Mouse (Mus musculus): ENCODE results near the gene Tns3. TPM values are rescaled to one million over a fixed set of nuclear protein-coding genes. Genes with fewer than 3 reads are reported as not detected.
A peak's percentile ranks its signal among the peaks of the same experiment; 100 is the strongest.

Gene Tns3
- total RNA-seq (2021), result 10 to 100 TPM; 24.5 to 31.8 TPM

DNA sequence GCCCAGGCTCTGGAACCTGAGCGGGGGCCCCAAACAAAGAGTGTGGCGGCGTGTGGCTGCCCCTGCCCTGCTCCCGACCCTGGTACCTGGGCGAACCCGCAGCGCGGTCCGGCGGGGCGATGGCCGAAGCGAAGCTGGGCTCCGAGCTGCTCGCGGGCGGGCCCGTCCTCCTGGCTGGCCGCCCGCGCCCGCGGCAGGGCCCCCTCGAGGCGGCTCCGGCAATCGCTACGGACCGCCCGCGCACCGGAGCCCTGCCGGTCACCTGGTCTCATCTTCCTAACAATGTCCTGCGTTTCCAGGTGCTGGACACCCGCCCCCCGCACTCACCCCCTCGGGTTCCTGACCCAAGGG lies at the start of gene Tns3:
Tns3 (minus strand) TSS at position 143 of the 351 bp plus-strand sequence.
- intact Hi-C loops (cut with DNase I), result no loop called here
- DNase-seq (ENCODE audit: extremely low spot score in 1 of 2, low spot score in 2 of 2), result peak in 1 of 2 experiments; percentile 78

- no peak for DNase-seq (ENCODE audit: extremely low spot score in 1 of 2, low spot score in 2 of 2)
Measured at GRCm38 (mm10) chr11:8706246-8707041, 42.1 kb upstream of the Tns3 start.

GRCm38 (mm10) chr11:8705156-8705555 lies 40.8 kb upstream of the Tns3 start:
- intact Hi-C loops (cut with DNase I), result no loop called here
- no peak for DNase-seq (ENCODE audit: extremely low spot score in 1 of 2, low spot score in 2 of 2)

More at GRCm38 (mm10) chr11:8706246-8707041, 42.1 kb upstream of the Tns3 start:
- intact Hi-C loops (cut with DNase I), result no loop called here

DNA sequence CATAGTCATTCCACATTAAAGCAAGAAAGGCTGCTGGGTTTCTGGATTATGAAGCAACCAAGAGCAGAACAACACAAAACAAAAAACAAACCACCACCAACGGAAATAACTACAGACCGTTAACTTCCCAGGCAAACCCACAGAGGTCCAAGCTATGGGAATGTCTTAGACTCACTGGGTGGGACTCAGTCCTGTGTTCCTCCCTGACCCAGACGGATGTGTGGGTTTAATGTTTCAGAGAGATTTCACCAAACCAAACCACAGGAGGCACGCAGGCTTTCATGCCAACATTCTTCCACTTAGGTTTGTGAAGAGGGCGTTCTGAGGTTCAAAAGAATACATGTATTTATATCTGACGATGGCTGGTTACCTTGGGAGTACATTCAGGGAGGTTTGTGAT lies 39.5 kb upstream of the Tns3 start:
- no peak for DNase-seq (ENCODE audit: extremely low spot score in 1 of 2, low spot score in 2 of 2)
- intact Hi-C loops (cut with DNase I), result no loop called here

- intact Hi-C loops (cut with DNase I), result no loop called here
- DNase-seq (ENCODE audit: extremely low spot score in 1 of 2, low spot score in 2 of 2), result no peak
Measured at GRCm38 (mm10) chr11:8702532-8702886, 38.2 kb upstream of the Tns3 start.

- intact Hi-C loops (cut with DNase I), result no loop called here
- no peak for DNase-seq (ENCODE audit: extremely low spot score in 1 of 2, low spot score in 2 of 2)
Measured at GRCm38 (mm10) chr11:8701845-8702531, 37.7 kb upstream of the Tns3 start.

- DNase-seq (ENCODE audit: extremely low spot score in 1 of 2, low spot score in 2 of 2), result no peak
- intact Hi-C loops (cut with DNase I), result no loop called here
Measured at GRCm38 (mm10) chr11:8701400-8701799, 37.1 kb upstream of the Tns3 start.

DNA sequence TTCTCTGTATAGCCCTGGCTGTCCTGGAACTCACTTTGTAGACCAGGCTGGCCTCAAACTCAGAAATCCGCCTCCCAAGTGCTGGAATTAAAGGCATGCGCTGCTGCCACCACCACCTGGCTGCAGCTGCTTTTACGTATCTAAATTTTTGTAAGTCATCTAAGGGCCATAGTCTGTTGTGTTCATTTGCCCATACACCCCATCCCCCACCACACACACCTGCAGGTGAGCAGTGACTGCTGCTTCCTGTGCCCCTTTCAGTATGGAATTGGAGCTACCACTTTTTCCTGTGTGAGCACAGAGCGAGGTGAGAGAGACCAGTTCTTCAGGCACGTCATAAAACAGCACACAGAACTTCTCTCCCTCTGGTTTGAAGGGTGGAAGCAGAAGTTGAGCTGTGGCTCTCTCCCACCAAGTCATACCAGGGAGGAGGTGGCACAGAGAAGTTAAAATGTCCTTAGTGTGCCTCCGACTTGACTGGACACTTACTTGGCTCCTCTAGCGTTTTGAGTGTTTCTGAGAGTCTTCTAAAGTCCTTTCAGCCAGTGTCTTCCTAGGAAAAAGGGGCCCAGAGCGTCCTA lies 36.4 kb upstream of the Tns3 start:
- no peak for DNase-seq (ENCODE audit: extremely low spot score in 1 of 2, low spot score in 2 of 2)
- intact Hi-C loops (cut with DNase I), result no loop called here

DNA sequence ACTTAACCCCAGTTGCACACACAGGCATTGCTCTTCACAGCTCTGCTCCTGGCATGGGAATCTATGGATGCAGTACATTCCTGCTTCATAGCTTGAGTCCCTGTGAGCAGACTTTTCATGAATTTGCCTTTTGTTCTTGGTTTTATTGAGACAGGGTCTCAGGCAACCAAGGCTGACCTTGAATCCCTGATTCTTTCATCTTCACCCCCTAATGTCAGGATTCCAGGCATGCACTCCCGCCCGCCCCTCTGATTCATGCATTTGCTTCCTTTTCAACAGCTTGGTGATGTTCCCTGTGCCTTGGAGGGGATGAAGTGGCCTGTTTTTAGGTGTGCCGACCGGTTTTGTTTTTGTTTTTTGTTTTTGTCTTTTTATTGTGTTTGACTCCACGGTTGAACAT lies 35.4 kb upstream of the Tns3 start:
- DNase-seq (ENCODE audit: extremely low spot score in 1 of 2, low spot score in 2 of 2), result no peak
- intact Hi-C loops (cut with DNase I), result no loop called here

DNA sequence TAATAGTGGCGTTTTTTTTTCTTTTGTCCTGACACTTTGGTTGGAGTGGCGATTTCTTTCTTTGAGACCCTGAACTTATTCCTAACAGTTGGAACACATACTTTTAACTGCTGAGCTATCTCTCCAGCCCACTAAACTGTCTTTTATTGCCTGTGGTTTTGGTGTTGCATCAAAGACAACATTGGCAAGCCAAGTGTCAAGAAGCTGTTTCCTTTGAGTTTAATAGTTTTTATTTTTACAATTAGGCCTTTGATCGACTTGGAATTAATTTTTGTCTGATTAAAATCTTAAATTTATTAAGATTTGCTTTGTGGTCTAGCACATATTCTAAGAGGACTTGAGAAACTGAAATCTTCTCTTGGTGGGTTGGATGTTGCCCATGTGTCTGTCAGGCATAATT lies 33.3 kb upstream of the Tns3 start:
- no peak for DNase-seq (ENCODE audit: extremely low spot score in 1 of 2, low spot score in 2 of 2)
- intact Hi-C loops (cut with DNase I), result no loop called here

GRCm38 (mm10) chr11:8694096-8694495 lies 29.8 kb upstream of the Tns3 start:
- no peak for DNase-seq (ENCODE audit: extremely low spot score in 1 of 2, low spot score in 2 of 2)
- intact Hi-C loops (cut with DNase I), result loop anchor here (2.0 kb wide), 1 partner anchor 27 kb away; no protein-coding TSS in a partner anchor

- peak in 1 of 2 experiments; percentile 53 for DNase-seq (ENCODE audit: extremely low spot score in 1 of 2, low spot score in 2 of 2)
- intact Hi-C loops (cut with DNase I), result no loop called here
Measured at GRCm38 (mm10) chr11:8692536-8693471, 28.5 kb upstream of the Tns3 start.

GRCm38 (mm10) chr11:8692162-8692535 lies 27.8 kb upstream of the Tns3 start:
- DNase-seq (ENCODE audit: extremely low spot score in 1 of 2, low spot score in 2 of 2), result no peak

DNA sequence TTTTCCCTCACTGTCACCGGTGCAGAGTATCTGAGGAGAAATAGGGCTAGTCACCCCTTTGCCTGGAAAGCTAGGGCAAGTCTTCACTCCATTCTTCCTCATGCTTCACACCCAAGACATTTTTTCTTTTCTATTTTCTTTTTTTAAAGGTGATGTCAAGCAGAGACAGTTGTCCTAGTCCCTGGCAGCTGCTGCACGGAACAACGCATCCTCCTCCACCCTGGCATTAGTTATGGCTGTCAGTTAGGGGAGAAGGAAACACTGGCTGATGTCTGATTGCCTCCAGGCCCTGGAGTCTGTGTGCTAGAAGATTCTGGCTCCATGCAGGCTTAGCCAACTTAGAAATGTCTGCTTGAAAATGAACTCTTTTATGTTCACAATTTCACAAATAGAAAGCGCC lies 27.3 kb upstream of the Tns3 start:
- no peak for DNase-seq (ENCODE audit: extremely low spot score in 1 of 2, low spot score in 2 of 2)
- intact Hi-C loops (cut with DNase I), result no loop called here

More at GRCm38 (mm10) chr11:8692162-8692535, 27.8 kb upstream of the Tns3 start:
- intact Hi-C loops (cut with DNase I), result no loop called here

- intact Hi-C loops (cut with DNase I), result no loop called here
- no peak for DNase-seq (ENCODE audit: extremely low spot score in 1 of 2, low spot score in 2 of 2)
Measured at GRCm38 (mm10) chr11:8690633-8691032, 26.3 kb upstream of the Tns3 start.

GRCm38 (mm10) chr11:8689515-8689914 lies 25.2 kb upstream of the Tns3 start:
- intact Hi-C loops (cut with DNase I), result no loop called here
- peak in 1 of 2 experiments; percentile 54 for DNase-seq (ENCODE audit: extremely low spot score in 1 of 2, low spot score in 2 of 2)

GRCm38 (mm10) chr11:8688907-8689306 lies 24.6 kb upstream of the Tns3 start:
- no peak for DNase-seq (ENCODE audit: extremely low spot score in 1 of 2, low spot score in 2 of 2)
- intact Hi-C loops (cut with DNase I), result no loop called here

DNA sequence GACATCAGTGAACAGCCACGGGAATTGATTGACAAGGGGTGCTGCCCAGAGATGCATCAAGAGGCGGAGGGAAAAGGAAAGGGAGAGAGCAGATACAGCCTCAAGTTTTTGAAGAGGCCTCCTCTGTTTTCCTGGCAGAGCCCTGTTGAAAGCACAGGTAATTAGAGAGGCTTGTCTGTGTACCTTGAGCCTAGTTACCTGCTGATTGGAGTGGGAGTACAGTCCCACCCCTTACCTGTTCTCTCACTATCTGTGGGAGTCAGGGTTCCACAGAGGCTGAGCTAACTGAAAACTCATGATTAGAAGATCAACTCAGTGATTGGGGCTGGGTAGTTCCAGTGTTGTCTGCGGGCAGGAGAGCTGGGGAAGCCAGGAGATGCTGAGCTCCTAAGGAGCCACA lies 22.2 kb upstream of the Tns3 start:
- no peak for DNase-seq (ENCODE audit: extremely low spot score in 1 of 2, low spot score in 2 of 2)
- intact Hi-C loops (cut with DNase I), result no loop called here

GRCm38 (mm10) chr11:8686061-8686460 lies 21.7 kb upstream of the Tns3 start:
- intact Hi-C loops (cut with DNase I), result no loop called here
- no peak for DNase-seq (ENCODE audit: extremely low spot score in 1 of 2, low spot score in 2 of 2)

All from left cerebral cortex, postnatal 10 days (tissue).